Mouse (Mus musculus): ENCODE measurements around the gene Timp2. TPM values are rescaled to one million over a fixed set of nuclear protein-coding genes. Genes with fewer than 3 reads are reported as not detected.

The Timp2 gene
- polyA plus RNA-seq, 1 experiment from 2014 or later = 39.2 TPM

Other genes starting within 250 kb of the Timp2 start
- gene Dnah17, start 225.1 kb downstream of the Timp2 start, polyA plus RNA-seq (2016; fragmentation: Nextera tagmentation; extraction: Ambion mirVana) = 0.12 and 0.14 TPM in 2 replicates
- gene Cyth1, start 107.1 kb downstream of the Timp2 start, polyA plus RNA-seq (2016; fragmentation: Nextera tagmentation; extraction: Ambion mirVana) = 15.5 and 15.6 TPM in 2 replicates
- 19.5 and 22.4 TPM in 2 replicates for gene Usp36, start 65.5 kb downstream of the Timp2 start, polyA plus RNA-seq (2016; fragmentation: Nextera tagmentation; extraction: Ambion mirVana)
- gene Cep295nl, start 13.2 kb downstream of the Timp2 start, polyA plus RNA-seq (2016; fragmentation: Nextera tagmentation; extraction: Ambion mirVana) = 0.20 and 0.38 TPM in 2 replicates
- gene Lgals3bp, start 46.4 kb upstream of the Timp2 start, polyA plus RNA-seq (2016; fragmentation: Nextera tagmentation; extraction: Ambion mirVana) = 5.1 and 6.2 TPM in 2 replicates
- 22.4 and 23.5 TPM in 2 replicates for gene Cant1, start 63.3 kb upstream of the Timp2 start, polyA plus RNA-seq (2016; fragmentation: Nextera tagmentation; extraction: Ambion mirVana)
- gene C1qtnf1, start 72.5 kb upstream of the Timp2 start, polyA plus RNA-seq (2016; fragmentation: Nextera tagmentation; extraction: Ambion mirVana) = 2.7 and 3.3 TPM in 2 replicates
- gene Engase, start 121.1 kb upstream of the Timp2 start, polyA plus RNA-seq (2016; fragmentation: Nextera tagmentation; extraction: Ambion mirVana) = 5.1 and 7.8 TPM in 2 replicates